Mouse (Mus musculus) brain, embryonic 14.5 days (tissue): ENCODE measurements around the gene Dlg4. TPM values are rescaled to one million over a fixed set of nuclear protein-coding genes. Genes with fewer than 3 reads are reported as not detected.

ENCODE experiments used
- DNase-seq: peaks from one replicate; pipeline ENCODE4 v3.0.0-alpha.2; 2011; ENCODE audit warnings: low read depth
- CTCF ChIP-seq: fragments of 200-500 bp; IDR thresholded peaks from 2 replicates; pipeline ENCODE4 v1.5.1; 2012; ENCODE audit warnings: inconsistent platforms, mild to moderate bottlenecking, moderate library complexity, borderline replicate concordance; ENCODE audit not compliant: insufficient read depth, insufficient read length; ENCODE audit errors: extremely low read depth
- POLR2A ChIP-seq: fragments of 200-500 bp; IDR thresholded peaks from 2 replicates; pipeline ENCODE4 v1.6.1; 2012; ENCODE audit warnings: mild to moderate bottlenecking, inconsistent platforms, borderline replicate concordance; ENCODE audit not compliant: poor library complexity, insufficient read depth, insufficient read length, severe bottlenecking; ENCODE audit errors: extremely low read depth
- polyA plus RNA-seq: library from polyadenylated mRNA; depleted of rRNA; stranded (reverse); fragments of >200 nt; gene quantifications from 2 replicates; pipeline ENCODE4 v1.2.3, GENCODE M21; 2012; rRNA removed

Gene Dlg4
- polyA plus RNA-seq, 1 experiment = 306 TPM

- peak; percentile 87 for DNase-seq
- TF ChIP-seq POLR2A = no peak
- TF ChIP-seq CTCF = peak; percentile 85
These were observed 57.8 kb downstream of the Dlg4 start for GRCm38 (mm10) chr11:70074379-70075071.

DNA sequence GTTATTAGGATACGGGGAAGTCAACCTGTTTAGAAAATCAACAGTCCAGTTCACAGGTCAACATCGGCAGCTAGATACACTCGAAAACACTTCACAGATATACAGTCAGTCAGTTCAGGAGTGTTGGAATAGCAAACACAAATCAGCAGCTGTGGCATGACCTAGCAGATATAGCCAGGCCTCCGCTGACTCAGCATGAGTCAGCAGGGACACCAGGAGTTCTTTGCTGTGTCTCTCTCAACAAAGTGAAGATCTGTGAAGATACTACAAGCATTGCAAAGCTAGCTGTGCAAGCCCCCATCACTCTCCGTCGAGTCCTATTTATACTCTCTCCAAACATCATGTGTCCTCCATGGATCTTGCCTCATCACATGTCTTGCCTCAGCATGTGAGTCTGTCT is 58.8 kb downstream of the Dlg4 start:
- DNase-seq = no peak
- TF ChIP-seq POLR2A = no peak
- TF ChIP-seq CTCF = no peak

DNA sequence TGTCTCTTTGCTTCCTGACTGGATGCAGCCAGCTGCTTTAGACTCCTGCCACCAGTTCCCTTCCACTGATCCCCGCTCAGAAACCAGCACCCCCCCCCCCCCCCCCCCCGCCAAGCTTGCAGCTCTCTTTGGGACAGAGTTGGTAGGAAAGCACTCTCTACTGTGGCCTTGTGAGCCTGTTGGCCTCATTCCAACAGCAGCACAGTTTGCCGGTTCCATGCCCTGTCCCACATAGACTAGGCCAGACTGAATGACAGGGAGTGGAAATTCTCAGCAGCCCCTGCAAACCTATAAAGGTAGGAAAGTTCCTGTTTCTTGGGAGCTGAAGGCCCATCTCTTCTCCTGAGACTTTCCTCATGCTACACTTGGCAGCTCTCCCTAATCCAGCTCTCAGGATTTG is 60.7 kb downstream of the Dlg4 start:
- no peak for DNase-seq
- no peak for TF ChIP-seq CTCF
- TF ChIP-seq POLR2A = no peak

GRCm38 (mm10) chr11:70079175-70079574 is 62.4 kb downstream of the Dlg4 start:
- TF ChIP-seq POLR2A = no peak
- DNase-seq = no peak

DNA sequence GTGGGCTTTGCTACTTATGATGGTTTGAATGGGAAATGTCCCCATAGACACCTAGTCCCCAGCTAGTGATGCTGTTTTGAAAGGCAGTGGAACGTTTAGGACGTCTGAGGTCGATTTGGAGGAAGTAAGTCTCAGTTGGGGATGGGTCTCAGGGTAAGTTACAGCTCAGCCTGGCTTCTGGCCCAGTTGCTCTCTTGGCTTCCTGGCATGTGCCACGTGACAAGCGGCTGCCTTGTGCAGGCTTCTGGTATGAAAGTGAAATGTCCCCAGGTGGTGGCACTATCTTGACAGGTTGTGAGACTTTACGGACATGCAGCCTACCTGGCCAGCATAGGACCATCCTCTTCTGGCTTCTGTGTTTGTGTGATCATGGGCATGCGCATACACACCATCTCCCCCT is 63.2 kb downstream of the Dlg4 start:
- DNase-seq = no peak
- TF ChIP-seq CTCF (no peak), POLR2A (no peak)

- no peak for DNase-seq
- TF ChIP-seq POLR2A (no peak), CTCF (no peak)
These were observed 64.3 kb downstream of the Dlg4 start for GRCm38 (mm10) chr11:70080803-70081590.

GRCm38 (mm10) chr11:70084563-70084962 is 67.8 kb downstream of the Dlg4 start:
- TF ChIP-seq POLR2A (no peak), CTCF (no peak)
- no peak for DNase-seq

GRCm38 (mm10) chr11:70091986-70092783 is 75.4 kb downstream of the Dlg4 start, which contains the start of gene Asgr2:
Gene Asgr2 (plus strand): TSS chr11:70092644.
- no peak for DNase-seq
- TF ChIP-seq CTCF (no peak), POLR2A (no peak)

Other genes starting within 250 kb of the Dlg4 start
- gene Chrnb1, start 221.0 kb upstream of the Dlg4 start, polyA plus RNA-seq = 3.0 and 4.2 TPM in 2 replicates
- gene Fgf11, start 215.1 kb upstream of the Dlg4 start, polyA plus RNA-seq = 20.4 and 20.9 TPM in 2 replicates
- gene Tmem102, start 211.3 kb upstream of the Dlg4 start, polyA plus RNA-seq = 0.30 and 0.36 TPM in 2 replicates
- not detected in 2 replicates for gene Gm39566, start 201.6 kb upstream of the Dlg4 start, polyA plus RNA-seq
- not detected in 2 replicates for gene Spem2, start 198.5 kb upstream of the Dlg4 start, polyA plus RNA-seq
- gene Spem1, start 194.8 kb upstream of the Dlg4 start, polyA plus RNA-seq = 1.3 and 1.4 TPM in 2 replicates
- gene Nlgn2, start 179.2 kb upstream of the Dlg4 start, polyA plus RNA-seq = 123 and 183 TPM in 2 replicates
- gene Tmem256, start 178.4 kb upstream of the Dlg4 start, polyA plus RNA-seq = 167 and 271 TPM in 2 replicates
- 86.3 and 105 TPM in 2 replicates for gene Plscr3, start 170.6 kb upstream of the Dlg4 start, polyA plus RNA-seq
- gene Tnk1, start 158.2 kb upstream of the Dlg4 start, polyA plus RNA-seq = 0.18 and 0.29 TPM in 2 replicates
- not detected in 2 replicates for gene Tmem95, start 138.9 kb upstream of the Dlg4 start, polyA plus RNA-seq
- 1.6 and 1.9 TPM in 2 replicates for gene Kctd11, start 135.5 kb upstream of the Dlg4 start, polyA plus RNA-seq
- 0.59 and 0.82 TPM in 2 replicates for gene Acap1, start 121.4 kb upstream of the Dlg4 start, polyA plus RNA-seq
- 8.5 and 9.5 TPM in 2 replicates for gene 2810408A11Rik, start 116.0 kb upstream of the Dlg4 start, polyA plus RNA-seq
- gene Neurl4, start 115.9 kb upstream of the Dlg4 start, polyA plus RNA-seq = 118 and 129 TPM in 2 replicates
- gene Gps2, start 103.1 kb upstream of the Dlg4 start, polyA plus RNA-seq = 80.8 and 109 TPM in 2 replicates
- gene Eif5a, start 95.0 kb upstream of the Dlg4 start, polyA plus RNA-seq = 727 and 821 TPM in 2 replicates
- 45.0 and 67.9 TPM in 2 replicates for gene Ybx2, start 81.1 kb upstream of the Dlg4 start, polyA plus RNA-seq
- 5.2 and 12.5 TPM in 2 replicates for gene Slc2a4, start 68.8 kb upstream of the Dlg4 start, polyA plus RNA-seq
- gene Cldn7, start 52.2 kb upstream of the Dlg4 start, polyA plus RNA-seq = 0.33 and 0.38 TPM in 2 replicates
- gene Ctdnep1, start 35.8 kb upstream of the Dlg4 start, polyA plus RNA-seq = 98.1 and 110 TPM in 2 replicates
- 127 and 159 TPM in 2 replicates for gene Elp5, start 34.4 kb upstream of the Dlg4 start, polyA plus RNA-seq
- gene Gabarap, start 25.8 kb upstream of the Dlg4 start, polyA plus RNA-seq = 457 and 501 TPM in 2 replicates
- 49.2 and 54.9 TPM in 2 replicates for gene Phf23, start 21.2 kb upstream of the Dlg4 start, polyA plus RNA-seq
- 36.8 and 45.7 TPM in 2 replicates for gene Dvl2, start 16.3 kb upstream of the Dlg4 start, polyA plus RNA-seq
- gene Acadvl, start 1.5 kb upstream of the Dlg4 start, polyA plus RNA-seq = 36.0 and 43.9 TPM in 2 replicates
- gene Asgr1, start 37.1 kb downstream of the Dlg4 start, polyA plus RNA-seq = 1.2 and 1.8 TPM in 2 replicates
- gene Asgr2, start 75.7 kb downstream of the Dlg4 start, polyA plus RNA-seq = 0.09 TPM in 1 of 2 replicates, not detected in the other
- 0.33 and 0.37 TPM in 2 replicates for gene Mgl2, start 113.4 kb downstream of the Dlg4 start, polyA plus RNA-seq
- 0.60 and 0.86 TPM in 2 replicates for gene Clec10a, start 139.3 kb downstream of the Dlg4 start, polyA plus RNA-seq
- gene Slc16a11, start 195.8 kb downstream of the Dlg4 start, polyA plus RNA-seq = 2.8 and 3.8 TPM in 2 replicates
- gene Slc16a13, start 204.1 kb downstream of the Dlg4 start, polyA plus RNA-seq = 13.9 and 15.1 TPM in 2 replicates
- gene Bcl6b, start 212.9 kb downstream of the Dlg4 start, polyA plus RNA-seq = 4.5 and 5.9 TPM in 2 replicates
- gene 0610010K14Rik, start 221.0 kb downstream of the Dlg4 start, polyA plus RNA-seq = 153 and 207 TPM in 2 replicates
- gene Gm21988, start 222.9 kb downstream of the Dlg4 start, polyA plus RNA-seq = 14.8 and 18.0 TPM in 2 replicates
- gene Rnasek, start 222.9 kb downstream of the Dlg4 start, polyA plus RNA-seq = 106 and 125 TPM in 2 replicates
- gene Alox12, start 238.4 kb downstream of the Dlg4 start, polyA plus RNA-seq = 0.78 and 1.6 TPM in 2 replicates